Mouse (Mus musculus) hindbrain, embryonic 11.5 days (tissue): ENCODE measurements at regions not wholly inside any gene's neighbourhood (a gene's known extent, or its start where the extent isn't known, plus 50 kb on each side); places are given as distances from the start of the nearest gene placed in this dataset.

Experiments used
- ATAC-seq: fragments of 200-750 bp; cut with Nextera tagmentation; 2 replicates; pipeline ENCODE4 v1.8.0; 2017; ENCODE audit warnings: mild to moderate bottlenecking, moderate TSS enrichment, moderate library complexity; ENCODE audit not compliant: low FRiP score
- DNase-seq: peaks from one replicate; pipeline ENCODE4 v3.0.0-alpha.2; 2015; ENCODE audit warnings: low spot score
- H3K27ac ChIP-seq: fragments of 300-500 bp; sonication (generic); 2 replicates; pipeline ENCODE4 v1.5.1; 2014; ENCODE audit warnings: mild to moderate bottlenecking, low read depth, low read length
- H3K27me3 ChIP-seq: fragments of 300-500 bp; sonication (generic); 2 replicates; pipeline ENCODE4 v1.6.1; 2014; ENCODE audit warnings: mild to moderate bottlenecking, low read length, moderate library complexity, mixed read lengths; ENCODE audit not compliant: control insufficient read depth, insufficient read depth
- H3K36me3 ChIP-seq: fragments of 300-500 bp; sonication (generic); 2 replicates; pipeline ENCODE4 v1.6.1; 2014; ENCODE audit warnings: mild to moderate bottlenecking, low read length, moderate library complexity, mixed read lengths; ENCODE audit not compliant: control insufficient read depth, insufficient read depth
- H3K4me1 ChIP-seq: fragments of 300-500 bp; sonication (generic); replicated peaks from 2 replicates; pipeline ENCODE4 v1.6.1; 2014; ENCODE audit warnings: low read length, mixed read lengths; ENCODE audit not compliant: control insufficient read depth, insufficient read depth
- H3K4me2 ChIP-seq: fragments of 300-500 bp; sonication (generic); replicated peaks from 2 replicates; pipeline ENCODE4 v1.6.1; 2014; ENCODE audit warnings: mild to moderate bottlenecking, low read depth, low read length
- H3K4me3 ChIP-seq: fragments of 300-500 bp; sonication (generic); 2 replicates; pipeline ENCODE4 v1.5.1; 2014; ENCODE audit warnings: low read depth, low read length
- H3K9ac ChIP-seq: fragments of 300-500 bp; sonication (generic); 2 replicates; pipeline ENCODE4 v1.6.1; 2014; ENCODE audit warnings: low read depth, low read length
- H3K9me3 ChIP-seq: fragments of 300-500 bp; sonication (generic); 2 replicates; pipeline ENCODE4 v1.6.1; 2016; ENCODE audit warnings: low read length; ENCODE audit not compliant: control insufficient read depth
- WGBS: fragments of 180-500 bp; shearing (Covaris S2); extraction: QIAGEN DNeasy Blood & Tissue Kit; methylation state at CpG from one replicate; pipeline ENCODE4 v1.1.7; 2014; 5-methylcytosine and 5-hydroxymethylcytosine counted together

GRCm38 (mm10) chr3:62228156-62228555, 110.0 kb upstream of the Arhgef26 start:
- Histone ChIP-seq H3K4me3 (no peak overlapping the region), H3K27me3 (no peaks in the 10 kb centered on the region), H3K27ac (no peak overlapping the region), H3K4me2 (no peak overlapping the region), H3K4me1 (no peaks in the 10 kb centered on the region), H3K9ac (no peak overlapping the region), H3K9me3 (no peaks in the 10 kb centered on the region), H3K36me3 (no peaks in the 10 kb centered on the region)
- DNase-seq, result no peak
- ATAC-seq, result peak; percentile 30; the same call in 1 of the 2 replicates
- 90% methylated on average over 3 of the region's 3 CpGs for WGBS

- ATAC-seq, result no peak
- Histone ChIP-seq H3K4me2 (no peak overlapping the region), H3K36me3 (no peaks in the 10 kb centered on the region), H3K9me3 (no peaks in the 10 kb centered on the region), H3K27me3 (no peaks in the 10 kb centered on the region), H3K9ac (no peak overlapping the region), H3K4me1 (no peaks in the 10 kb centered on the region), H3K4me3 (no peak overlapping the region), H3K27ac (no peak overlapping the region)
- DNase-seq, result no peak
- 88% methylated on average over 3 of the region's 3 CpGs for WGBS
Measured at GRCm38 (mm10) chr3:62241031-62241430, 97.1 kb upstream of the Arhgef26 start.

- H3K27me3 ChIP-seq, result no peaks in the 10 kb centered on the region
- no peaks in the 10 kb centered on the region for H3K4me1 ChIP-seq
- H3K36me3 ChIP-seq, result no peaks in the 10 kb centered on the region
- H3K4me3 ChIP-seq, result no peak overlapping the region
- no peak overlapping the region for H3K4me2 ChIP-seq
- DNase-seq (no peak), ATAC-seq (no peak)
- 58% methylated on average over 4 of the region's 4 CpGs for WGBS
- H3K27ac ChIP-seq, result no peak overlapping the region
- no peak overlapping the region for H3K9ac ChIP-seq
- H3K9me3 ChIP-seq, result no peaks in the 10 kb centered on the region
Measured at GRCm38 (mm10) chr3:62271703-62272102, 66.4 kb upstream of the Arhgef26 start.

GRCm38 (mm10) chr3:62278279-62278678, 59.9 kb upstream of the Arhgef26 start:
- H3K4me3 ChIP-seq, result no peak overlapping the region
- H3K4me2 ChIP-seq, result no peak overlapping the region
- no peak overlapping the region for H3K27ac ChIP-seq
- H3K36me3 ChIP-seq, result no peaks in the 10 kb centered on the region
- no peaks in the 10 kb centered on the region for H3K4me1 ChIP-seq
- ATAC-seq (no peak), DNase-seq (no peak)
- H3K27me3 ChIP-seq, result no peaks in the 10 kb centered on the region
- no peak overlapping the region for H3K9ac ChIP-seq
- no peaks in the 10 kb centered on the region for H3K9me3 ChIP-seq
- WGBS, result 80% methylated on average over 3 of the region's 3 CpGs

- Histone ChIP-seq H3K4me1 (no peaks in the 10 kb centered on the region), H3K36me3 (no peaks in the 10 kb centered on the region), H3K4me3 (no peak overlapping the region), H3K4me2 (no peak overlapping the region), H3K27ac (no peak overlapping the region), H3K9me3 (no peaks in the 10 kb centered on the region), H3K9ac (no peak overlapping the region), H3K27me3 (no peaks in the 10 kb centered on the region)
- ATAC-seq (no peak), DNase-seq (no peak)
- WGBS, result 87% methylated on average over 2 of the region's 2 CpGs
Measured at GRCm38 (mm10) chr3:62280960-62281359, 57.2 kb upstream of the Arhgef26 start.
